Mouse (Mus musculus) lung, embryonic 15.5 days (tissue): ENCODE data around the gene Car3. TPM values are rescaled to one million over a fixed set of nuclear protein-coding genes. Genes with fewer than 3 reads are reported as not detected.
A peak's percentile ranks its signal among the peaks of the same experiment; 100 is the strongest.
"Not testable (repeated sequence)": the region's sequence is repeated elsewhere in the genome, so short reads cannot be mapped to it uniquely, and the experiment has no call there.

Source experiments
- ATAC-seq: fragments of 200-750 bp; cut with Nextera tagmentation; 2 replicates; pipeline ENCODE4 v1.8.0; 2017; ENCODE audit warnings: moderate number of reproducible peaks, borderline replicate concordance; ENCODE audit not compliant: low FRiP score, low TSS enrichment; ENCODE audit errors: extremely low read depth
- H3K27ac ChIP-seq: fragments of 300-500 bp; sonication (generic); 2 replicates; pipeline ENCODE4 v1.5.1; 2015; ENCODE audit warnings: moderate library complexity, mild to moderate bottlenecking, inconsistent platforms
- H3K27me3 ChIP-seq: fragments of 300-500 bp; sonication (generic); 2 replicates; pipeline ENCODE4 v1.6.1; 2015; ENCODE audit warnings: inconsistent platforms
- H3K36me3 ChIP-seq: fragments of 300-500 bp; sonication (generic); 2 replicates; pipeline ENCODE4 v1.6.1; 2015; ENCODE audit warnings: inconsistent platforms
- H3K4me1 ChIP-seq: fragments of 300-500 bp; sonication (generic); 2 replicates; pipeline ENCODE4 v1.6.1; 2015; ENCODE audit warnings: inconsistent platforms
- H3K4me2 ChIP-seq: fragments of 300-500 bp; sonication (generic); 2 replicates; pipeline ENCODE4 v1.6.1; 2015; ENCODE audit warnings: inconsistent platforms, mild to moderate bottlenecking, moderate library complexity
- H3K4me3 ChIP-seq: fragments of 300-500 bp; sonication (generic); 2 replicates; pipeline ENCODE4 v1.5.1; 2015; ENCODE audit warnings: mild to moderate bottlenecking, inconsistent platforms
- H3K9ac ChIP-seq: fragments of 300-500 bp; sonication (generic); 2 replicates; pipeline ENCODE4 v1.6.1; 2015; ENCODE audit warnings: inconsistent platforms
- H3K9me3 ChIP-seq: fragments of 300-500 bp; sonication (generic); 2 replicates; pipeline ENCODE4 v1.6.1; 2016; ENCODE audit warnings: inconsistent platforms
- WGBS: fragments of 180-500 bp; shearing (Covaris S2); methylation state at CpG from one replicate; pipeline ENCODE4 v1.1.7; 2015; 5-methylcytosine and 5-hydroxymethylcytosine counted together
- polyA plus RNA-seq: library from polyadenylated mRNA; unstranded; fragments of >200 nt; fragmentation: Nextera tagmentation; extraction: Ambion mirVana; gene quantifications from 2 replicates; pipeline ENCODE4 v1.2.1, GENCODE M21; 2015

Car3 gene
- polyA plus RNA-seq: 2.1 and 3.3 TPM in 2 replicates

DNA sequence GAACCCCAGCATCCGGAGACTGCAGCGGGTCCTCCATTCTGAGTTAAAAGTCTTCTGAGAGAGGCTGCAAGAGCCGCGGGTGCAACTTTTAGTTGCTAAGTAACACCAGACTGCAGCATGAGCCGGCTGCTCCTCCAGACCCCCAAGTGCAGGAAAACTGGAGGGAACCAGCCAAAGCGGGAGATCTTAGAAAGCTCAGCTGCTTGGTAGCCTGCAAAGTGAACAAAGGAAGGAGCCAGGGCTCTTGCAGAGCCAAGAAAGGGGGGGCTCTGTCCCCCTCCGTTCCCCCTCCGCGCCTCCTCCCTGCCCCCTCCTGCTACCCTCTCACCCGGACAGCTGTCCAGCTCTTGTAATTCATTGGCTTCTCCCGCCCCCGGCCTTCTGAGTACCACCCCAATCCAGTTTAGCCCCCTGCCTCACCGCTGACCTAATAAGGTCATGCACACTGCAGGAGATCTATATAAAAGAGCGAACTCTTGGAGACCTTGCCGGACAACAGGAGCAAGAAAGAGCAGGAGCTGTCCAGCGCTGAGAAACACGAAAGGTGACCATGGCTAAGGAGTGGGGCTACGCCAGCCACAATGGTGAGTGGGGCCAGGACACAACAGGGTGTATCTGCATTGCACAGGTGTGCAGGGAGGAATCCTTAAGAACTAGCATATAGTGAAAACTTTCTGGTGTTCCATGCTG lies at the start of gene Car3:
Gene Car3 (plus strand): TSS at position 491 of the 690 bp plus-strand sequence.
- peak within 1 kb of the TSS; percentile 36 for H3K4me3 ChIP-seq
- peak; percentile 64; the same call in 1 of the 2 replicates for ATAC-seq
- no peak within 1 kb of the TSS for H3K9ac ChIP-seq
- H3K4me2 ChIP-seq: peak within 1 kb of the TSS; percentile 79
- H3K36me3 ChIP-seq: no peaks in the 10 kb centered on the region
- peaks cover 8% of the 10 kb centered on the region for H3K4me1 ChIP-seq
- H3K9me3 ChIP-seq: no peaks in the 10 kb centered on the region
- no peak within 1 kb of the TSS for H3K27ac ChIP-seq
- WGBS: 4% methylated on average over 18 of the region's 18 CpGs
- no peaks in the 10 kb centered on the region for H3K27me3 ChIP-seq

DNA sequence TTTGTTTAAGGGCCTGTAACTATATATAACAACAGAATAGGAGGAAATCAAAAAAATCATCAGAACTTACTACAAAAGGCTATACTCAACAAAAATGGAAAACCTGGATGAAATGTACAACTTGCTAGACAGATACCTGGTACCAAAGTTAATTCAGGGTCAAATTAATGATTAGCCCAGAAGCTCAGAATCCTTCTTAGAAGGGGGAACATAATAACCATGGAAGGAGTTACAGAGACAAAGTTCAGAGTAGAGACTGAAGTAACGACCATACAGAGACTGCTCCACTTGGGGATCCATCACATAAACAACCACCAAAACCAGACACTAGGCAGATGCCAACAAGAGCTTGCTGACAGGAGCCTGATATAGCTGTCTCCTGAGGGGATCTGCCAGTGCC lies 47.9 kb upstream of the Car3 start:
- H3K27ac ChIP-seq, H3K27me3 ChIP-seq, H3K9me3 ChIP-seq, H3K9ac ChIP-seq, ATAC-seq, H3K4me2 ChIP-seq, H3K4me3 ChIP-seq, H3K4me1 ChIP-seq, H3K36me3 ChIP-seq: not testable (repeated sequence)
- WGBS: 71% methylated on average over 1 of the region's 1 CpGs

DNA sequence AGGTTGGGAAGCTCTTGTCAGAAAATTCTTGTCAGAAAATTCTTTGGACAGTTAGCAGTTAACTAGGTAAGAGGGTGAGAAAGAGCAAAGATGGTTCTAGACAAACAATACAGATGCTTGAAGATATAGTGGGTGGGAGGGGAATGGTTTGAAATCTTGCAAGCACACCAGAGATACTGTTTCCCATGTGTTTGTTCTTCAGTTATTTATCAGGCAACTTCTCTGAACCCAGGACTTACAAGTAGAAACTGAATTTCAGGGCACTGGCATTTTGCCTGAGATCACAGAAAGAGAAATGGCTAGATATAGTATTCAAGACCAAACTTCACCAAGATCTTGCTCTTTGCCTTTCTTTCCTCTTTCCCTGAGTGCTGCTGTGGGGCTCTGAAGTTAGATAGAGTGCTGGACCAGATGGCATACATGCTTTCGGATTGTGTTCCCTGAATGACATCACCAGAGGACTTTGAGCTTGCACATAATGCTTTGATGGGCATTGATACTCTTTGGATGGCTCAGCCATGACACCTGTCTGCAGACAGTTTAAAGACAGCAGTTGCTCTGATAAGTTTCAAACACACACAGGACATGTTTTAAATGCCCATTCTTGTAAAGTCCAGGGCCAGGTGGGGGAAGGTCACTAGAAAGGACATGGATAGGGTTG lies 43.3 kb upstream of the Car3 start:
- WGBS: 67% methylated on average over 1 of the region's 1 CpGs
- H3K27me3 ChIP-seq: no peaks in the 10 kb centered on the region

DNA sequence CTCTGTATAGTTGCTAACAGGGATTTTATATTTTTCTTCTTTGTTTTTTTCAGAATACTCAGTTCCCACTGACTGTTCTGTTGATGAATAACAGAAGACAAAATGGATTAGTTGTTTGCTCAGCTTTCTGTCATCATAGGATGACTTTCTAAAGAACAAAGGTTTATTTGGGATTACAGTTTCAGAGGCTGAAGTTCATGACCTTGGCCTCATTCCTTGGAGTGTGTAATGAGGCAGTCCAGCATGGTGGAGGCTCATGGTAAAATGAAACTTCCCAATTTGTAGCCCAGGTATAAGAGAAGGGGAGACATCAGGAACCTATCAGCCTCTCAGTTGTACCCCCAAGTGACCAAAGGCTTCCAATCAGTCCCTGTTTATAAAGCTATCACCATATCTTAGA lies 34.4 kb upstream of the Car3 start:
- Histone ChIP-seq H3K9me3 (no peaks in the 10 kb centered on the region), H3K4me3 (no peak overlapping the region), H3K27ac (no peak overlapping the region), H3K4me2 (no peak overlapping the region), H3K4me1 (no peaks in the 10 kb centered on the region), H3K36me3 (no peaks in the 10 kb centered on the region), H3K9ac (no peak overlapping the region), H3K27me3 (no peaks in the 10 kb centered on the region)
- ATAC-seq: no peak

More for the DNA sequence above, 43.3 kb upstream of the Car3 start:
- H3K4me2 ChIP-seq: no peak overlapping the region
- no peak overlapping the region for H3K4me3 ChIP-seq
- H3K9me3 ChIP-seq: no peaks in the 10 kb centered on the region
- ATAC-seq: no peak
- no peaks in the 10 kb centered on the region for H3K36me3 ChIP-seq
- no peak overlapping the region for H3K27ac ChIP-seq
- H3K4me1 ChIP-seq: no peaks in the 10 kb centered on the region
- H3K9ac ChIP-seq: no peak overlapping the region

DNA sequence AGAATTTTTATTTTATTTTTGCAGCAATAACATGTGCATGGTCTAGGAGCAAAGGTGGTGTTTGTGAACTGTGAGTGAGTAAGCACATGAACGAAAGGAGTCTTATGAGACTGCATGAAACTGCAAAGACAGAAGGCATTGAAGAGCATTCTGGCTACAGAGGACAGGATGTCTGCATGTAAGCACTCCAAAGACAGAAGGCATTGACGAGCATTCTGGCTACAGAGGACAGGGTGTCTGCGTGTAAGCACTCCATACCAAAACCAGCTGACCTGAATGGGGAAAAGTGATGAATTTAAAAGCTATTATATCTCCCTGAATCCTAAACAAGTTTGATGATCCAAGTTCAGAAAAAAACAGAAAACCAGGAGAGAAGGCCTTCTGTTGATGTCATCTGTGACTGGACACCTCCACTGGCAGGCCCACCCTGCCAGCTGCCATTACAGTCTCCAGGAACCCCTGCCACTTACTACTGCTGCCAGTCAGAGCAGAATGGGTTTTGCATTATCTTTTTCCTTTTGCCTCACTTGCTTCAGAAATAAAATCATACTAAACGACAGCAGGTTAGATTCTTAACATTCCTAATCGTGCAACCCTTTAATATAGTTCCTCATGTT lies 32.0 kb upstream of the Car3 start:
- Histone ChIP-seq H3K9me3 (no peaks in the 10 kb centered on the region), H3K4me3 (no peak overlapping the region), H3K27ac (no peak overlapping the region), H3K4me2 (no peak overlapping the region), H3K27me3 (no peaks in the 10 kb centered on the region), H3K36me3 (no peaks in the 10 kb centered on the region), H3K4me1 (no peaks in the 10 kb centered on the region), H3K9ac (no peak overlapping the region)
- 64% methylated on average over 5 of the region's 5 CpGs for WGBS
- ATAC-seq: no peak

DNA sequence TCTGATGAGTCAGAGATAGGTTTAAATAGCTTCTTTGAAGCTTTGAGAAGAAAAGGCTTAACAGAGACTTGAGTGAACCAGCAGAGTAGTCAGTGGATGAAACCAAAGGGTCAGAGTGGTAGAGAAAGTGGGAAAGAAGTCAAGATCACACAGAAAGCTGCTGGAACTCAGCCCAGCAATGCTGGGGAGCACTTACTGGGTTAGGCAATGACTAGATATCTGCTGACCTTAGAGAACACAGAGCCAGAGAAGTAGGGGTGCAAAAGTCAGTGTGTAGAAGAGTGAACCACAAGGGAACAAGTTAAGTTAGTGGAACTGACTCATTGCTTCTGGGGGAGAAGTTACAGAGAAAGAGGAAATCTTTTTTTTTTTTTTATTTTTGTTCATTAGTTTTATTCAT lies 30.5 kb upstream of the Car3 start:
- H3K27ac ChIP-seq: no peak overlapping the region
- H3K9me3 ChIP-seq: no peaks in the 10 kb centered on the region
- no peak overlapping the region for H3K9ac ChIP-seq
- H3K36me3 ChIP-seq: no peaks in the 10 kb centered on the region
- H3K27me3 ChIP-seq: no peaks in the 10 kb centered on the region
- no peak for ATAC-seq
- H3K4me3 ChIP-seq: no peak overlapping the region
- no peaks in the 10 kb centered on the region for H3K4me1 ChIP-seq
- no peak overlapping the region for H3K4me2 ChIP-seq

DNA sequence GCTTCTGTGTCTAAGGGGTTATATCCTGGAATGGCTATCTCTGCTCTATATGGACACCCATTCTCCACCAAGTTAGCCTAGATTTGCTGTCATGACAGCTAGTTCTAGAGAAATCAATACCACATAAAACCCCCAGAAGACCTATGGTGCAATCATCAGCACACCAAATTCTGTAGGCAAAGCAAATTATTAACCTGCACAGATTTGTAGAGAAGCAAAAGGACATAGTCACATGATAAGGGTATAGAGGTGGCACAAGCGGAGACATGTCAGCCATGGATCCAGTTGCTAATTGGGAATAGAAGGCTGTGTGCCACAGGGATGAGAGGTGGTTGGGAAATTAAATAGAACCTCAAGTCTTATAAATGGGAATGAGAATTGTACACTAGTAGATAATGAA lies 24.4 kb upstream of the Car3 start:
- WGBS: 91% methylated on average over 1 of the region's 1 CpGs
- H3K36me3 ChIP-seq: no peaks in the 10 kb centered on the region
- no peak for ATAC-seq

DNA sequence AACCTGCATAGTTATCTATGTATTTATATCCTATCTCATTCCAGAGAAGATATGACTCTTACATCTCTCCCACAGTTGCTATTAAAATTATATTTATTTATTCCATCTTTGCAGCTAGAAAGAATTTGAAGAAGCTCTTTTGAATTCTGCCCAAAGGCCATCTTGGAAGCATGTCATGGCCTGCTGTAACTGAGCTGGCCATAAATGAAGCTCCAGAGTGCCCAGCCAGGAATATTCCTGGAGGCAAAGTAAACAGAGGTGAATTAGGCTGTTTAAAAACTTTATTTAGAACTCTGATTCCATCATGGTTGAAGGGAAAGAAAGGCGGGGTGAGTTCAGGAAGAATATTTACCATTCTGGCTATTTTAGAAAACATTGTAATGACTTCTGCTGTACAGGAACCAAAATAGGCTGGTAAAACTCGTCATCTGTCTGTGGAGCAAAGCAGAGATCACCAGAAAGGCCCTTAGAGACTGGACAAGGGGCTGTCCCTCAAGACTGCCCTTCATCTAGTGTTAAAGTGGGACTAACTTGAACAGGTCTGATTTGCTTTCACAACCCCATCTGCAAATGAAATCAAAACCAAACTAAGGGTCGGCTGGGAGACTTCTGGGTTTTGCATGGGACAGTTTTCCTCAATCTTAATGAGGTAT lies 23.7 kb upstream of the Car3 start:
- Histone ChIP-seq H3K27ac (no peak overlapping the region), H3K4me1 (no peaks in the 10 kb centered on the region), H3K4me3 (no peak overlapping the region), H3K9ac (no peak overlapping the region), H3K36me3 (no peaks in the 10 kb centered on the region), H3K4me2 (no peak overlapping the region), H3K9me3 (no peaks in the 10 kb centered on the region), H3K27me3 (no peaks in the 10 kb centered on the region)
- WGBS: 82% methylated on average over 3 of the region's 3 CpGs
- no peak for ATAC-seq

More for the DNA sequence above, 24.4 kb upstream of the Car3 start:
- Histone ChIP-seq H3K27me3 (no peaks in the 10 kb centered on the region), H3K9ac (no peak overlapping the region), H3K9me3 (no peaks in the 10 kb centered on the region), H3K4me1 (no peaks in the 10 kb centered on the region), H3K27ac (no peak overlapping the region), H3K4me3 (no peak overlapping the region), H3K4me2 (no peak overlapping the region)

DNA sequence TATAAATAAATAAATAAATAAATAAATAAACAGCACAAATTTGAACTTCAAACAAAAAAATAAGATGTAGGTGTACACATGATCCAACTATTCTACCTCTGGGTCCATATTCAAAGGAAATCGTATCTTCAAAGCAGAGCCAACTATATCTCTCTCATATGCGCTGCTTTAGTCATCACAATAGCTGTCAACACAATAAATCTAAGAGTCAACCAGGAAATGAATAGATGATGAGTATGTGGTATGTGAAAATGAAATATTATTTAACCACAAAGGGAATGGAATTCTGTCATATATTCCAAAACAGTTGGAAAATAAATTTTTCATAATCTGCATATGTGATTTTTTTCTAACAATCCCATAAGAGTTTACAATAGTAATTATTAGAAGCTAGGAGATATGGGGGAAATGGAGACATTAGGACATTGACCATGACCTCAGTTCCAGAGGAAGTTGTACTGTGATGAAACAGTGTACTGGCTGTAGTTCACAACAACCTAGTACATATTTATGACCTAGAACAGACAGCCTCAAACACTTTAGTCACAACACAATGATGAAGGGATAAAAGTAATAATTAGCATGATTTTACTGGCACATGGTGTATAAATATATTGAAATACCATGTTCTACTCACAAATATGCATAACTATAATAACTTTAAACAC lies 14.6 kb upstream of the Car3 start:
- Histone ChIP-seq H3K27me3 (no peaks in the 10 kb centered on the region), H3K4me2 (no peak overlapping the region), H3K4me3 (no peak overlapping the region), H3K27ac (no peak overlapping the region), H3K9ac (no peak overlapping the region), H3K36me3 (no peaks in the 10 kb centered on the region), H3K9me3 (no peaks in the 10 kb centered on the region), H3K4me1 (no peaks in the 10 kb centered on the region)
- ATAC-seq: no peak
- WGBS: 82% methylated on average over 2 of the region's 2 CpGs

DNA sequence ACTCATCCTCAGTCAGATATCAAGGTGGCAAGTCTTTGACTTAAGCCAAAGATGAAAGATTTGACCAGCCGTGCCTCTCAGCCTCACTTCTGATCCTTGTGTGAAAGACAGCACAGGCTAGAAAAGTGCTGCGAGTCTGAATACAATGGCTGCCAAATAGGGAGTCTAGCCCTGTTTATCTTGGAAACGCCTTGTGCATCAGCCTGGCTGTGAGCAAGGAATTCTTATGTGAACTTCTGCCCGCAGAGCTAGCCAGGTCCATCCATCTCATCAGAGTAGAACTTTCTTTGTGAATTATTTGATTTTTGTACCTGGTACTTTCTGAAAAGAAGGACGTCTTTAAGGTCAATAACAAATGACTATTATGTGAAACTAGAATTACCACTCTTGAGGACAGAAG lies 9.3 kb upstream of the Car3 start:
- ATAC-seq: no peak

DNA sequence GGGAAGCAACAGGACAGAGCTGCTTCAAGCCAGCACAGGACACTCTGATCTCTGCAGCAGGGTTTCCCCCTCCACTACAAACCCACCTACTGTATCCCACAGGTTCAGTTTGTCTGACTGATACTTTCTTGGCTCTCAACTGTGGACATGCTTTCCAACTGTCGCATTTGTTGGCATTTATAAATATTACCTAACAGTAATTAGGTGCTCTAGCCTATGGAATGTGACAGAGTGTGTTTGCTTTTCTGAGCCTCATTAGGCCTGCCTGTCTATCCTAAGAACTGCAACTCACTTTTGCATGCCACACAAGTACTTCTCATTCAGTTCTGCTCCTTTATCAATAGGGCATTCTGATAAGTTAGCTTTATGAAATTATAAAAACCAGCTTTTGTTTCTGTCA lies 8.9 kb upstream of the Car3 start:
- H3K36me3 ChIP-seq: no peaks in the 10 kb centered on the region
- no peaks in the 10 kb centered on the region for H3K9me3 ChIP-seq
- ATAC-seq: no peak
- no peak overlapping the region for H3K9ac ChIP-seq
- H3K4me2 ChIP-seq: no peak overlapping the region
- H3K4me1 ChIP-seq: no peaks in the 10 kb centered on the region
- no peaks in the 10 kb centered on the region for H3K27me3 ChIP-seq
- no peak overlapping the region for H3K27ac ChIP-seq
- WGBS: 17% methylated on average over 1 of the region's 1 CpGs
- H3K4me3 ChIP-seq: no peak overlapping the region

More for the DNA sequence above, 9.3 kb upstream of the Car3 start:
- no peaks in the 10 kb centered on the region for H3K4me1 ChIP-seq
- H3K27me3 ChIP-seq: no peaks in the 10 kb centered on the region
- H3K4me2 ChIP-seq: no peak overlapping the region
- no peaks in the 10 kb centered on the region for H3K9me3 ChIP-seq
- H3K27ac ChIP-seq: no peak overlapping the region
- H3K9ac ChIP-seq: no peak overlapping the region
- 37% methylated on average over 5 of the region's 5 CpGs for WGBS
- no peaks in the 10 kb centered on the region for H3K36me3 ChIP-seq
- H3K4me3 ChIP-seq: no peak overlapping the region
